Comparison of ENCODE assay signal across 29 mouse cellular contexts in the genomic region with DNA sequence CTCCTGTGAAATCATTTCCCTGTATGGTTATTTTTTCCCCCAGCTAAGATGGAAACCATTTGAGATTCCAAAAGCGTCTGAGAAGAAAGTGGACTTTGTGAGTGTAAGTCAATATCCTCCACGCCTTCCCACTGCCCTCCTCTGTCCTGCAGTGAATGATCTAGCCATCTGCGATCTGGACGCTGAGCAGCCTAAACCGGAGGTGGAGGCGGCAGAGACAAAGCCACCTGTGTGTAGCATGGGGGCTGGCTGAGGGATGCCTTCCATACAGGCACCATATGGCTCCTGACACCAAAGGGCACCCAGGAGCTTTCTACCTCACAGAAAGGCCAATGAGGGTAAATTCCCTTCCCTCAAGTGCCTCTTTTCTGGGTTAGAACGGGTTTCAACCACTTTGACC. TPM values are rescaled to one million over a fixed set of nuclear protein-coding genes. Genes with fewer than 3 reads are reported as not detected.
DNase-seq lines count a peak whose midpoint lies in the region; ATAC-seq lines count a peak whose summit lies in the region.
"Had no signal": no experiment of that assay in that cellular context is flagged by ENCODE, and none has a peak within 500 bp of the region (broad histone marks: within the 10 kb centered on the region; RNA-seq: fewer than 3 reads in every experiment).

No protein-coding gene starts in this region.

- peaks cover 3% of the 10 kb centered on the region; the same call in 1 of the 2 replicates for H3K4me1 ChIP-seq in limb, embryonic 11.5 days (ENCODE audit: control insufficient read depth, insufficient read depth, low read length)
- H3K4me1 ChIP-seq in kidney, embryonic 14.5 days (ENCODE audit: control insufficient read depth, insufficient read depth, low read length): no peaks in the 10 kb centered on the region
- H3K4me1 ChIP-seq: embryonic facial prominence, embryonic 12.5 days; liver, embryonic 15.5 days had no signal

- ATAC-seq in limb, embryonic 11.5 days (ENCODE audit: insufficient number of reproducible peaks, low FRiP score, low TSS enrichment, low read depth): no peak
- no peak for ATAC-seq in kidney, embryonic 14.5 days (ENCODE audit: low FRiP score, low TSS enrichment)
- ATAC-seq: midbrain, embryonic 16.5 days had no signal

- WGBS in limb, embryonic 11.5 days: 67% methylated on average over 7 of the region's 7 CpGs
- 60% methylated on average over 7 of the region's 7 CpGs for WGBS in kidney, embryonic 14.5 days

- H3K9me3 ChIP-seq in limb, embryonic 11.5 days (ENCODE audit: control insufficient read depth, low read length): no peaks in the 10 kb centered on the region
- no peaks in the 10 kb centered on the region for H3K9me3 ChIP-seq in kidney, embryonic 14.5 days (ENCODE audit: control insufficient read depth, low read length)
- H3K9me3 ChIP-seq: embryonic facial prominence, embryonic 12.5 days; limb, embryonic 15.5 days; liver, embryonic 15.5 days; neural tube, embryonic 13.5 days had no signal

- H3K4me3 ChIP-seq in limb, embryonic 11.5 days (ENCODE audit: low read depth, low read length): no peak overlapping the region
- H3K4me3 ChIP-seq in kidney, embryonic 14.5 days (ENCODE audit: low read length): no peak overlapping the region
- H3K4me3 ChIP-seq: embryonic facial prominence, embryonic 12.5 days; heart, adult 2 months; layer of hippocampus, adult 2 months; limb, embryonic 15.5 days; liver, embryonic 15.5 days; myocyte; neural tube, embryonic 13.5 days had no signal

- no peak overlapping the region for H3K9ac ChIP-seq in limb, embryonic 11.5 days (ENCODE audit: low read length)
- no peak overlapping the region for H3K9ac ChIP-seq in kidney, embryonic 14.5 days (ENCODE audit: low read depth, low read length)
- H3K9ac ChIP-seq: embryonic facial prominence, embryonic 12.5 days; forebrain, postnatal 0 days; hindbrain, embryonic 14.5 days; limb, embryonic 15.5 days; liver, embryonic 15.5 days; neural tube, embryonic 13.5 days had no signal

- DNase-seq in embryo, embryonic 10 days (ENCODE audit: low spot score): peak; percentile 13
- DNase-seq in embryo, embryonic 9.5 days (ENCODE audit: extremely low spot score): no peak
- DNase-seq in brain, adult 2 months (ENCODE audit: low read depth, low spot score): peak; percentile 79
- DNase-seq in cerebellum, adult 9-11 months: peak; percentile 67
- peak; percentile 39 for DNase-seq in limb, embryonic 11.5 days (ENCODE audit: low spot score)
- no peak for DNase-seq in adrenal gland, postnatal 25 days
- DNase-seq: adrenal gland, adult 2 months; gastrocnemius, postnatal 25 days; heart, adult 2 months; kidney, adult 2 months; kidney, postnatal 14 days; lung, postnatal 4 days; retina, postnatal 1 day; spleen, adult 18-20 months; thymus, postnatal 14 days had no signal

- H3K36me3 ChIP-seq in limb, embryonic 11.5 days (ENCODE audit: control insufficient read depth, insufficient read depth, low read length): no peaks in the 10 kb centered on the region
- no peaks in the 10 kb centered on the region for H3K36me3 ChIP-seq in kidney, embryonic 14.5 days (ENCODE audit: control insufficient read depth, insufficient read depth, low read length)
- H3K36me3 ChIP-seq: embryonic facial prominence, embryonic 12.5 days; limb, embryonic 15.5 days; neural tube, embryonic 13.5 days had no signal

- no peak overlapping the region for H3K27ac ChIP-seq in limb, embryonic 11.5 days (replicated peaks; ENCODE audit: low read depth, low read length)
- no peak overlapping the region for H3K27ac ChIP-seq in kidney, embryonic 14.5 days (ENCODE audit: low read depth, low read length)
- H3K27ac ChIP-seq: embryonic facial prominence, embryonic 12.5 days; heart, adult 2 months; layer of hippocampus, adult 2 months; limb, embryonic 15.5 days; liver, embryonic 15.5 days had no signal

- no peak overlapping the region for H3K4me2 ChIP-seq in limb, embryonic 11.5 days (ENCODE audit: low read depth, severe bottlenecking)
- no peak overlapping the region for H3K4me2 ChIP-seq in kidney, embryonic 14.5 days (replicated peaks; ENCODE audit: low read depth, low read length)
- H3K4me2 ChIP-seq: embryonic facial prominence, embryonic 12.5 days; hindbrain, embryonic 14.5 days; limb, embryonic 15.5 days; liver, embryonic 15.5 days; neural tube, embryonic 13.5 days had no signal

- no peaks in the 10 kb centered on the region for H3K27me3 ChIP-seq in limb, embryonic 11.5 days (ENCODE audit: control insufficient read depth, insufficient read depth, low read length)
- no peaks in the 10 kb centered on the region for H3K27me3 ChIP-seq in kidney, embryonic 14.5 days (ENCODE audit: control insufficient read depth, insufficient read depth, low read length)
- H3K27me3 ChIP-seq: embryonic facial prominence, embryonic 12.5 days; limb, embryonic 15.5 days; liver, embryonic 15.5 days; neural tube, embryonic 13.5 days had no signal

RNA-seq across cellular contexts. Expression of a gene that starts 31.1 kb away (rescaled TPM):
- 0.48 TPM in 1 of 2 replicates, not detected in the other for polyA plus RNA-seq in limb, embryonic 11.5 days (2014; fragmentation: Nextera tagmentation; extraction: Ambion mirVana)
- total RNA-seq in adrenal gland, postnatal 25 days (2021): 7.7 TPM in 1 of 2 replicates, not detected in the other
- 0.26 and 0.53 TPM in 2 replicates for polyA plus RNA-seq in kidney, embryonic 14.5 days (2014; fragmentation: Nextera tagmentation; extraction: Ambion mirVana)
- total RNA-seq: forebrain, postnatal 0 days; gastrocnemius, postnatal 25 days; heart, adult 2 months; heart, postnatal 25 days; layer of hippocampus, adult 2 months; layer of hippocampus, postnatal 25 days; left cerebral cortex, postnatal 10 days; megakaryocyte-erythroid progenitor cell, adult 5-6 weeks had no signal
- polyA plus RNA-seq: adrenal gland, adult 2 months; forebrain, postnatal 0 days had no signal

RNA-seq across cellular contexts. Expression of a gene that starts 43.2 kb away (rescaled TPM):
- polyA plus RNA-seq in limb, embryonic 11.5 days (2014; fragmentation: Nextera tagmentation; extraction: Ambion mirVana): 57.2 and 59.2 TPM in 2 replicates
- total RNA-seq in adrenal gland, postnatal 25 days (2021): 96.7 and 145 TPM in 2 replicates
- 58.1 and 71.9 TPM in 2 replicates for polyA plus RNA-seq in kidney, embryonic 14.5 days (2014; fragmentation: Nextera tagmentation; extraction: Ambion mirVana)

Comparison
In these comparisons a context has a peak if more than half of its experiments do, and no peak if none do; other contexts are left out.
1. DNase-seq: peak in embryo, embryonic 10 days (single experiment), brain, adult 2 months (single experiment), cerebellum, adult 9-11 months (single experiment) and limb, embryonic 11.5 days (single experiment); none in embryo, embryonic 9.5 days (single experiment) and adrenal gland, postnatal 25 days (single experiment).